Mouse (Mus musculus) olfactory bulb, adult 2 months (tissue): ENCODE results near the gene Cldn1. TPM values are rescaled to one million over a fixed set of nuclear protein-coding genes. Genes with fewer than 3 reads are reported as not detected.

Source experiments
- H3K27ac ChIP-seq: fragments of 200-500 bp; 2 replicates; pipeline ENCODE4 v1.5.1; 2012; ENCODE audit warnings: low read depth, low read length; ENCODE audit not compliant: insufficient read depth
- H3K4me1 ChIP-seq: fragments of 200-500 bp; 2 replicates; pipeline ENCODE4 v1.6.1; 2012; ENCODE audit warnings: low read length; ENCODE audit not compliant: control insufficient read depth, insufficient read depth
- H3K4me3 ChIP-seq: fragments of 200-500 bp; 2 replicates; pipeline ENCODE4 v1.5.1; 2012; ENCODE audit warnings: mild to moderate bottlenecking, low read depth, low read length, moderate library complexity; ENCODE audit not compliant: insufficient read depth
- CTCF ChIP-seq: fragments of 200-500 bp; IDR thresholded peaks from 2 replicates; pipeline ENCODE4 v1.5.1; 2012; ENCODE audit warnings: low read depth, mild to moderate bottlenecking, low read length, moderate library complexity; ENCODE audit not compliant: insufficient read depth
- POLR2A ChIP-seq: fragments of 200-500 bp; IDR thresholded peaks from 2 replicates; pipeline ENCODE4 v1.6.1; 2012; ENCODE audit warnings: mild to moderate bottlenecking, low read depth, low read length, moderate library complexity; ENCODE audit not compliant: insufficient read depth
- WGBS: fragments of 180-500 bp; shearing (Covaris S2); methylation state at CpG from one replicate; pipeline ENCODE4 v1.1.7; 2018; 5-methylcytosine and 5-hydroxymethylcytosine counted together
- polyA plus RNA-seq: library from polyadenylated mRNA; stranded (reverse); fragments of >200 nt; gene quantifications from 2 replicates; pipeline ENCODE4 v1.2.4, GENCODE M21; 2012; ENCODE audit warnings: low replicate concordance; ENCODE audit not compliant: missing spikeins, insufficient read depth, insufficient read length

The Cldn1 gene
- polyA plus RNA-seq, 1 experiment: not detected

DNA sequence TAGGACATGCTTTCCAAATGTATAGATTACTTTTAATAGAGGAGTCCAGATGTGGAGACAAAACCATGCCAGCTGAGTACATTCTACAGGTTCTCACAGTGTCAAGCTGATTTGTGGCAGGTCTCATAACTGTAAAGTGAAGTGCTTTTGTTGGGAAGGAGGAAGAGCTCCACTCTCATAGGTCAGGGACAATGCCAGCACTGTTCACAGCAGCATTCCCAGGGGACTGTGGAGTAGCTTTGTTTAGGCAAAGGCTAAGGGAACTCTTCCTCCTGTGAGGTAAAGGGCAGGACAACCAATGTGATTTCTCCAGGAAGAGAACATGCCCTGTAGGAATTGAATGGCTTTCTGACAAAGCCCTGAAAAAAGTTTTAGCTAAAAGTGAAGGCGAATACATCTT is 1.5 kb downstream of the Cldn1 start:
- H3K4me1 ChIP-seq: peaks cover 5% of the 10 kb centered on the region; the same call in 1 of the 2 replicates
- WGBS: 100% methylated on average over 1 of the region's 1 CpGs
- H3K27ac ChIP-seq: no peak overlapping the region
- no peak for TF ChIP-seq CTCF
- no peak for TF ChIP-seq POLR2A
- no peak overlapping the region for H3K4me3 ChIP-seq

DNA sequence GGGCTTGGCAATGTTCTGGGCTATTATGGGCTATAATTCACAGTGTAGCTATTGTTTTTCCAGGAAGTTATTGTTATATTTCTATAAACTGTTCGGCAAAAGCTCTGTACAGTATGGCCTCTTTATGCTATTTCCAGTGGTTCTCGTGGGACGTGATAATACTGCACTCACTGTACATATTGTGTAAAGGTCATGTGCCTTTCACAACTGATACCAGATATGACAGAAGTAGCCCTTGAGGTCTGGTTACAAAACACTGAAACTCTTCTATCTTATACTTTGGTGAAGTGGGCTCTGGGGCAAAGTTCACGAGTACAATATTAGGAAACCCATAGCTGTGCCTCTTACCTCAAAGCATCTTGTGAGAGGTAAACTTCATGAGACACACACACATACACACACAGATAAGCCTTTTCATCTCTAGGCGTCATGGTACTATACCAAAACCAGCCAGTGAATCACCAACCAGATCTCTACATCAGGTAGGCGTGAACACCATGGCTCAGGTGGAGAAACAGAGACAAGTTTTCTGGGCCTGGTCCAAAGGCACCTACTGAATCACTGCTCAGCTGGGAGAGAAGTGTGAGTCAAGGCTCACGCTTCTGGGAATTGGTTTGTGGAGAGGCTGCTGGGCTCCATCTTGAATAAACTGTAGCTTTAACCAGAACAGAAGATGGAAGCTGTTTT is 2.5 kb downstream of the Cldn1 start:
- WGBS: 89% methylated on average over 7 of the region's 7 CpGs
- TF ChIP-seq CTCF: no peak
- TF ChIP-seq POLR2A: no peak
- no peak overlapping the region for H3K4me3 ChIP-seq

DNA sequence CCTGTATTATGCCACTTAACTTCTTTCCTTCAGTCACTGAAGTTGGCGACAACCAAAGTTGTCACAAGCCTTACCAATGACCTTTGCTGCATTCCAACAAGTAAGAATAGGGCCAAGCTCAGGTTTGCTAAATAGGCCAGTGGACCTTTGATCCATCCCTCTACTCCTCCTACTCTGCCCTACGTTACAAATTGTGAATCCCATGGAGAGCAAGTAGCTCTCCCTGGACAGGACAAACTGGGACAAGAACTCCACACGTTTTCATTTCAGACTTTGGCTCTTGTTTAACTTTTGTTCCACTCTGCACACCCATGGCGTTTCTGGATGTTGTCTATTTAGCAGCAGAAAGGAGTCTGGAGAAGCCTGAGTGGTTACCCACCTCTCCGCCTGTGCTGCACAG is 3.5 kb downstream of the Cldn1 start:
- 67% methylated on average over 5 of the region's 5 CpGs for WGBS
- Histone ChIP-seq H3K4me3 (no peak overlapping the region), H3K27ac (no peak overlapping the region), H3K4me1 (peaks cover 5% of the 10 kb centered on the region; the same call in 1 of the 2 replicates)
- TF ChIP-seq CTCF (no peak), POLR2A (no peak)

More for the DNA sequence above, 2.5 kb downstream of the Cldn1 start:
- Histone ChIP-seq H3K4me1 (peaks cover 5% of the 10 kb centered on the region; the same call in 1 of the 2 replicates), H3K27ac (no peak overlapping the region)

DNA sequence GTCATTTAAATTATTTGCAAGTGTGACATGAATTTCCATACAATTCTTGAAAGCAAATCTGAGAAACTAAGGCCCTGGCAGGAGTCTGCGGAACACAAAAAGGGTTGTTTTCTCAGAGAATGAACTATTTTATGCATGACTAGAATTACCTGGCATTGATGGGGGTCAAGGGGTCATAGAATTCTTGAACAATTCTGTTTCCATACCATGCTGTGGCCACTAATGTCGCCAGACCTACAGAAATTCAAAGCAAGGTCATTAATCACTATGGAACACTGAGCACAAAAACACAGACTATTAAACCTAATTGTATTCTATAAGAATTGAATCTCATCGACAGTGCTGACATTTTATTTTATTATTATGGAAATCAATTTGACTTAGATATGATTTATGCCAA is 10.9 kb downstream of the Cldn1 start:
- Histone ChIP-seq H3K27ac (no peak overlapping the region), H3K4me3 (no peak overlapping the region), H3K4me1 (no peaks in the 10 kb centered on the region)
- no peak for TF ChIP-seq POLR2A
- TF ChIP-seq CTCF: no peak
- 69% methylated on average over 3 of the region's 3 CpGs for WGBS

DNA sequence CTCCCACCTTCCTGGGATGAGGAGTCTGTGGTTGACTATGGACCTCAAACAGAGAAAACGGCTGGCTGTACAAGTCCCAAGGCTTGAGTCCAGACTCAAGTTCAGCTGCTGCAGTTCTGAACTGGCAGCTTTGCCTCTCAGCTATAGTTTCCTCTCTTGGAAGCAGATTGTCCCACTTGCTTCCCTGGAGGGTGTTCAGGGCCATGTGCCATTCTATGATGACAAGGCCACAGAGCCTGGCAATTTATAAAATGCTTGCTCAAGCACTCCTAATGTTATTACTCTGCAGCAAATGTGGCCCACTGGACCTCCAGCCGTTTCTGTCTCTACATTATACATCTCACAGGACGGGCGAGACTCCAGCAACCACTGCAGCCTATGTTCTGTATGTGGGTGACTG is 12.0 kb downstream of the Cldn1 start:
- TF ChIP-seq CTCF (no peak), POLR2A (no peak)
- no peak overlapping the region for H3K4me3 ChIP-seq
- H3K27ac ChIP-seq: no peak overlapping the region
- H3K4me1 ChIP-seq: no peaks in the 10 kb centered on the region
- WGBS: 59% methylated on average over 4 of the region's 4 CpGs

DNA sequence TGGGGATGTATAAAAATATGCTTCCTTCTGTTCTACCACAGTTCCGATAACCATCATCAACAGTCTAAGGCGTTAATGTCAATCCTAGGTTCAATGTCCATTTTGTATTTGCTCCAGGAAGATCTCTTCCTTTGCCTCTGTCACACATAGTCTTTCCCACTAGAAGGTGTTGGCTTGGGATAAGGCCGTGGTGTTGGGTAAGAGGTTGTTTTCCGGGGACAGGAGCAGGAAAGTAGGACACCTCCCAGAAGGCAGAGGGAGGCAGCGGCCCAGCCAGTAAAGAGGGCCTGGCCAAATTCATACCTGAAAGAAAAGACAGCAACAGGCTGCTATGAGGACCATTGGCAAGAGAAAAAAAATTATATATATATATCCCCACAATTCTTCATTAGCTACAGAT is 12.7 kb downstream of the Cldn1 start:
- Histone ChIP-seq H3K27ac (no peak overlapping the region), H3K4me3 (no peak overlapping the region), H3K4me1 (no peaks in the 10 kb centered on the region)
- WGBS: 96% methylated on average over 5 of the region's 5 CpGs
- TF ChIP-seq CTCF: no peak
- no peak for TF ChIP-seq POLR2A

DNA sequence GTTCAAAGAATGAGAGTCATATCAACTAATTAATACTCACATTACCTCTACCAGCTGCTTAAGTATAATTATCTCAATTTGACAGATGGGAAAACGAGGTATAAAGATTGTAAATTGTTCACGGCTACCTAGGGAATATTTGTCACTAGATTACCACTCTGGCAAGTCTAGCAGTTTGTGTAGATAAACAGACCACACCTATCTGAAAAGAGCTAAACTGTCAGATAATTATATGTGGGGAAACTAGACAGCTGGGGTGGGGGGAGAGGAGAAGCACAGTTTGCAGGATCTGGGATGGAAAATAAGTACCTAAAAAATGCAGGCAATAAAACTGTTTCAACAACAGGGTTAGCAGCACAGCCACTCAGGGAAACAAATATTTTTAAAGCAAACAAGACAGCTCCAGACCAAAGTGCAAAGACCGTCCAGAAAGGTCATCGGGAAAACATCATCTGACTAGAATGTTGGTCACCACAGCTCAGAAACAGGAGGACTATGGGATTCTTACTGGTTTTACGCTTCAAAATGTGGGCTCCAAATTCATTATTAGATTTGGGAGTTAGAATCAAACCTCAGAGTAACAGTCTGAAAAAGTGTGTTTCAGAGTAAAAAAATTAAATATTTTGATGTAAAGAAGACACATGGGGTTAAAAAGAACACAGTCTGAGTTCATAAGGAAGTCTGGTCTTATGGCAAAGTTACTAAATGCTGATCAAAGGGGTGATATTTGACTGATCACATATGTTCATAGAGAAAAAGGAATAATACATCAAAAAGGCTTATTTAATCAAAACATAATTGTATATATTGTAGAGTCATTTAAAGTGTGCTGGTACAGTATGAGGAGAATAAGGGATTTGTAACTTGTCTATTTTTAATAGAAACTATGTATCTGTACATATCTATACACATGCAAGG is 13.5 kb downstream of the Cldn1 start:
- Histone ChIP-seq H3K4me1 (no peaks in the 10 kb centered on the region), H3K4me3 (no peak overlapping the region), H3K27ac (no peak overlapping the region)
- no peak for TF ChIP-seq POLR2A
- no peak for TF ChIP-seq CTCF
- WGBS: 64% methylated on average over 5 of the region's 5 CpGs

DNA sequence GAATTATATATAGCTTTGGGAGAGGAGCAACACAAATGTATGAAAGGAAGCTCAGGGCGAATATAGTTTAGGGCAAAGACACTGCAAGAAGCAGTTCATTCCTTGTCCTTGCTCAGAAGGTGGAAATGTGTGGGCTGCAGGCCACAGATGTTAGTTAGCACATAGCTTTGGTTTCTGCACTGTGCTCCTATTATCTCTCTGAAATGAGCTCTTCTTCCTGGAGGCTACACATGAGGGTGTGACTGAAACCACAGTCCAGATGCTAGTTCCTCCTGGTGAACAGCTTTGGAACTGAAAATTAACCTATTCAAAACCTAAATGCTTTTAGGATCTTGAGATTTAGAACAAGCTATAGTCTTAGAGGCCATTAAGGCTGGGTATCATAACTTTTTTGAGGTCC is 16.1 kb downstream of the Cldn1 start:
- WGBS: 80% methylated on average over 1 of the region's 1 CpGs
- TF ChIP-seq CTCF (no peak), POLR2A (no peak)
- no peaks in the 10 kb centered on the region for H3K4me1 ChIP-seq
- H3K27ac ChIP-seq: no peak overlapping the region
- H3K4me3 ChIP-seq: no peak overlapping the region

DNA sequence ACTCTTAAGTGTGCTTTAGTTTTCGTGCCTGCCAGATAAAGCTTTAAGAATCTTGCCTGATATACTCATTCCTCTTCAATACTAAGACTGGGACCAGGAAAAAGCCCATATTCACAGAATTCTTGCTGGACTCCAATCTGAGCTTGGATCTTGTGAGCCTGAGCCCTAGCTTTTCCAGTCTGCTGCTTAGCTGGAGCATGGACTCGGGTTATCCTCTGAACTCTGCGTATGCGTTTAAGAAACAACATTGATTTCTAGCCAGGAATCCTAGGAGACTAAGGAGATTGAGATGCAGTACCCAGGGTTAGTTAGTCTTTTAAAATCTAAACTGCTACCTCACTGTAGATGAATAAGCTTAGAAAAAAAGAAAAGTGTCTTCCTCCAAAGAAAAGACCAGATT is 20.9 kb downstream of the Cldn1 start:
- H3K27ac ChIP-seq: no peak overlapping the region
- no peaks in the 10 kb centered on the region for H3K4me1 ChIP-seq
- H3K4me3 ChIP-seq: no peak overlapping the region
- TF ChIP-seq CTCF (no peak), POLR2A (no peak)
- WGBS: 87% methylated on average over 4 of the region's 4 CpGs
